Mouse (Mus musculus): Measurements from ENCODE around the gene Stx8.

The Stx8 gene

DNA sequence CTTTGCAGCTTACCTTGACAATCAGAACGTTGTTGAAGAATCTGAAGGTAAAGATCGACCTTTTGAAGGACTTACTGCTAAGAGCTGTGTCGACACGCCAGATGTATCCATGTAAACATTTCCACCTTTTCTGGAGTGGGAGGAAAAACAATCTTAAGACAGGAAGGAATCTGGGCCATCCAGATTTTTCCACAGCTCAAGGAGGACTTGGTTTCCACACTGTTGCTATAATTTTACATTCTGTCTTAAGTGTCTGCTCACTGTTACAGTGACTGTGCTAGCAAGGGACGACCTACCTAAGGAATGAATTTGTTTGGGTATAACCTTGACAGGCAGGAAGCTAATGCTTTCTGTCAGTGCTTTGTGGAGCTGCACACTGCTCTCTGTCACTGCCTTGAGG lies 7.2 kb downstream of the Stx8 start:
- no peak for DNase-seq (ENCODE audit: low read depth in 1 of 2, low spot score in 2 of 2)

DNA sequence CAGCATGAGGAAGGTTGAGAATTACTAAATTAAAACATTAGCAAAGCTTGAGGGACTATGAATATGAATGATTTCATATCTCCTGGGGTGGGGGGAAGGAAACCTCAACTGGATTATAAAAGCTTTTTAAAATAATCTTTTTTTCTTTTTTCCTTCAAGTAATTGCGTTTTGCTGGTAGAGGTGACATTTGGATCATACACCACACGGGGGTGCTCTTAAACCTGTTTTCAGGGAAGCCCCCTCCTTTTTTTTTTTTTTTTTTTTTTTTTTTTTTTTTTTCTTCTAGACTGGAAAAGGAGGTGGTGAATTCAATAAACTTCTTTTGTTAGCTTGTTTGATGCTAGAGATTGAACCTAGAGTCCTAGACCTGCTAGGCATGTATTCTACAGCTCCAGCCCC lies 9.3 kb downstream of the Stx8 start:
- DNase-seq (ENCODE audit: low read depth in 1 of 2, low spot score in 2 of 2): no peak

DNA sequence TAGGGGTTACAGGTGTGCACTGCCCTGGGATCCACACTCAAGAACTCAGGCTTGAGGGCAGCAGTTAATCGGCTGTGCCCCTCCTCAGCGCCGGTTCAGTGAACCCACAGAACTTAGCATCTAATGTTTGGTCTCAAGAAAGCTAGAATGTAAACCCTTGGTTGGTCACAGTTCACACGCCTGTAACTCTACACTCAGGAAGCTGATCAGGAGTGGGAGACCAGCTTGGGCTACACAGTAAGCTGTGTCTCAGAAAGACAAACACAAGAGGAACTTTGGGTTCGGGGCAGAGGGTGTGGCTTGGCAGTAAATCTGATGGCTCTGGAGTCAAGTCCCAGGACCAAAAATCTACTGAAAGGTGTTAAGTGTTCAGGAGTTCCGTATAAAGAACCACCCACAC lies 17.6 kb downstream of the Stx8 start:
- DNase-seq (ENCODE audit: low read depth in 1 of 2, low spot score in 2 of 2): no peak

DNA sequence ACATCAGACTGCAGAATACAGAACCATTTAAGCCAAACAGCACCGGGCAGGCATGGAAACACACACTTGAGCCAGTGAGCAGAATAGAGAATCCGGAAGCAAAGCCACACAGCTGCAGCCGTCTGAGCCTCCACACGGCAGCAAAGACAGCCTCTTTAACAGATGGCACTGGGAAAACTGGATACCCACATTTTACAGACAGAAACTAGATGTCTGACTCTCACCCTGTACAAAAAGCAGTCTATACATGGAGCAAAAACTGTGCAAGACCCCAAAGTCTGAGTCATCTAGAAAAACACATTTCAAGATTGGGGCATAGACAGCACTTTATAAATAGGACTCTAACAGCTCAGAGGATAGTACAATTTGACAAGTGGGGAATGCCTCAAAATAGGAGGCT lies 25.2 kb downstream of the Stx8 start:
- DNase-seq (ENCODE audit: low read depth in 1 of 2, low spot score in 2 of 2): no peak

DNA sequence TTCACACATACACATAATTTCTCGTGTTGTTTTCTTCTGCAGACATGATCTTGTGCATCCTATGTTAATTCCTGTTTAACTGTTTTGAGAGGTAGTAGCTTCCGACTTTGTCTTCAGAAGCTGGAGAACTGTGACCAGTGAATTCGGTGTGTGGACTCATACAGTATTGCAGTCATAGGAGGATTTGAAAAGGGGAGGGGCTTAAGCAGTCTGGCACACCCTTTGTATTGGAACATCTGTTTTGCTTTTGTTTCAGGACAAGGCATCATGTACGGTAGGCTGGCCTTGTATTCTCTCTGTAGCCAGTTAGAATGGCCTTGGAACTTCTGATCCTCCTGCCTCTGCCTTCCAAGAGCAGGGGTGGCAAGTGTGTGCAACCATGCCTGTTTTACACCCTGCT lies 30.0 kb downstream of the Stx8 start:
- no peak for DNase-seq (ENCODE audit: low read depth in 1 of 2, low spot score in 2 of 2)

DNA sequence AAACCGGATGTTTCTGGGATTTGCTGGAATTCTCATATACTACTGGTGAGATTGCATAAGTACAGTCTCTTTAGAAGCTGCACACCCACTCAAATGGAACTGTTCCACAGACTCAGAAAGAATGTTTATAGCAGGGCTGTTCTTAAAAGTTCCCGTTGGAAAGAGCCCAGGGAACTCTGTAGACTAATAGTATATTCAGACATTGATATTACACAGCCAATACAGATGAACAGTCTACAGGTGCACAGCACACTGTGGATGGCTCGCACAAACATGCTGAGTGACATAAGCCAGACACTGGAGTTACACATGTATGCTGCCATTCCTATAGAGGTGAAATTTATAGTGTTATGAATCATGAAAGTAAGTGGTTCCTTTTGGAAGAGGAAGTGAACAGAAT lies 32.9 kb downstream of the Stx8 start:
- no peak for DNase-seq (ENCODE audit: low read depth in 1 of 2, low spot score in 2 of 2)

DNA sequence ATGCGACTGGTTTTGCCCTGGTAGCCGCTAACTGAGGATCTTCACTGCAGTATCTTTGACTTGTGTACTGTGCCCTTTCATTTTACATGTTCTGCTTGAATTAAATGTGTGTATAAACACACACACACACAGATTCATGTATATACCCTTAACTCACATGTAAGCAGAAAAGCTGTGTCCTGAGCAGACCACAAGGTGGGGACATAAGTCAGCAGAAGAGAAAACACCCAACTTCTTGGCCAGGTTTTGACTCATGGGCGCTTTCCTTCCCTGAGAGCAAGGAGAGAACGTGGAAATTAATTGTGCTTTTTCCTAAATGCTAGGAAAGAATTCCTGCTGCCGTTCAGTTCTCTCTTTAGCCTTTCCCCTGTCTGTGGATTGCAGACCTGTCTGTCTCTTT lies 33.6 kb downstream of the Stx8 start:
- no peak for DNase-seq (ENCODE audit: low read depth in 1 of 2, low spot score in 2 of 2)

DNA sequence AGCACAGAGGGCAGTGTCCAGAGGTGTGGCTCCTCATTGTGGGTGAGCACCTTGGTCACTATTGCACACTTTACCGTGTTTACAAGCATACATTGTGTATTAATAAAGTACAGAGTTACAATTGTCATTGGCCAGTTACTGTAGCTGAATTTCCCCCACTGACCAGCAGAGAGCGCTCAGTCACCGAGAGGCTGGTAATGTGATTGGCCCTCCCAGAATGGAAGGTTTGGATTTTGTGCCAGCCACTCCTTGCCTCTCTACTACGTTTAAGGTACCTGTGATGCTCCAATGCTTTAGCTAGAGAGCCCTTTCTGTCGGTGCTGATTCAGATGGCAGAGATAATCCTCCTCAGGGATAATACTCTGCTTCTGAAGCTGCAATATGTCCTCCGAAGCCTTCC lies 38.2 kb downstream of the Stx8 start:
- DNase-seq (ENCODE audit: low read depth in 1 of 2, low spot score in 2 of 2): peak in 1 of 2 experiments; percentile 8

DNA sequence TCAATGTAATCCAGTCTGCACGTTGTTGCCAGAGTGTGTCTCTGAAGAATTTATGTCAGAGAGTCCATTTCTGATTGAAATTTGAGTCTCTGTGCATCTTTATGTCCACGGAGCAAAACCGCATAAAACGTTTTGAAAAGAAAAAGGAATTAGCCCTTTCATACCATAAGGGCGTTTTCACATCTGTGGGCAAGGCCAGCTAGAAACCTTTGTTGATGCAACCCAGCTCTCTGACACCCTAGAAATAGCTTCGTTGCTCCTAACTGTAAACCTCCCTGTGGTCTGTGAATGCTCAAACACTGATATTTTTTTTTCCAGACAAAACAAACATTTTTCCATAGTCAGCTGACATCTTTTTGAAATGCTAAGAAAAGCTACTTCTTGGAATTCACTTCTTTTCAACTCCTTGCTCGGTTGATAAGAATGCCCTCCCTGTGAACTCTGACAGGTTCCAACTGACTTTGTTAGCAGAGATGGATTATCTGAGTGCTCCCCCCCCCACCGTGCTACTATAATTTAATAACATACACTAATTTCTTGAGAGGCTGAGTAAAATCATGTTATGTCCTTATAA lies 40.3 kb downstream of the Stx8 start:
- no peak for DNase-seq (ENCODE audit: low read depth in 1 of 2, low spot score in 2 of 2)

DNA sequence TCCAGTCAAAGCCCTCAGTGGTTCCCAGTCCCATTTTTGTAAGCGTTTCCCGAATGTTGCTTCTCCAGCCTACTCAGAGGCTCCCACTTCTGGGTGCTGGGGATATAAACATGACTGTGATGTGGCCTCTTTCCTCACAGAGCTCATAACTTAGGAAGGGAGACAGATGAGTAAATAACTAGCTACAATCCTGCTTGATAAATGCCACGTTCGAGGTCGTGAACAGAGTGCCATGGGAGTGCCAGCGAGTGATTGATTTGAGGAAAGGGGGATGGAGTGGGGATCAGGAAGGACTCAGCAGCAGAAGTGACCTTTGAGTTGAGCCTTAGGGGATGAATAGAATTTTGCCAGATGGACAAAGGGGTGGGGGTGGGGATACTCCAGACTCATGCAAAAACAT lies 41.7 kb downstream of the Stx8 start:
- DNase-seq (ENCODE audit: low read depth in 1 of 2, low spot score in 2 of 2): no peak

DNA sequence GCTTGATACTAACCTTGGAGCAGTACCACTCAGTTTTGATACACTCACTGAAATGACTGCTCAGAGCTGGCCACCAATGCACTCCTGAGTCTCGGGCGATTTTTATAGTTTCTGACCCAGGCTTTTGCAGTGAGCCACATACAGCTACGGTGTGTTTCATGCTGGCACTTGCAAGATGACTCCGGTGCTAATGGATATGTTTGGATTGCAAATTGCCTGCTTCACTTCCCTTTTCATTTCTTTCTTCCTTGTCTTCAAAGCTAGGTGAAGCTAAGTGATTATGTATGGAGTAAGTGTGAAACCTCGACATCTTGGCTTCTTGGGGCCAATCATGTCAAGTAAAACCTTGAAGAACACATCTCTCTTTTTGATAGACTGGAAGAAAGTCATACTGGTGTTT lies 43.4 kb downstream of the Stx8 start:
- no peak for DNase-seq (ENCODE audit: low read depth in 1 of 2, low spot score in 2 of 2)

DNA sequence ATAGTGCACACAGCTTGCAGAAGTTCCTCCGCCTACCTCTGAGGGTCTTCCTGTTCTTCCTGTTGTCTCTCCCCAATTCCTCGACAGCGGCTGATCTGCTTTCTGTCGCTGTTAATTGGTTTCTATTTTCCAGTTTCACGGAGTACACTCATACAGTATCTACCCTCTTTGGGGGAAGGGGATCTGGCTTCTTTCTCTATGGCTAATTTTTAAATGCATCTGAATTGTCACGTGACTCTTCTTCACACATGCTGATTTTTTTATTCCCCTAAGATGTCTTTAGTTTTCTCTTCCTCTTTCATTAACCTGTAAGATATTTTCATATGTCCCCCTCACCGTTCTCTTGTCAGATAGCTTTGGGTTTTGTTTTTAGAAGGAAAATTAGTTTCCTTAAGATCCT lies 46.2 kb downstream of the Stx8 start:
- DNase-seq (ENCODE audit: low read depth in 1 of 2, low spot score in 2 of 2): no peak

DNA sequence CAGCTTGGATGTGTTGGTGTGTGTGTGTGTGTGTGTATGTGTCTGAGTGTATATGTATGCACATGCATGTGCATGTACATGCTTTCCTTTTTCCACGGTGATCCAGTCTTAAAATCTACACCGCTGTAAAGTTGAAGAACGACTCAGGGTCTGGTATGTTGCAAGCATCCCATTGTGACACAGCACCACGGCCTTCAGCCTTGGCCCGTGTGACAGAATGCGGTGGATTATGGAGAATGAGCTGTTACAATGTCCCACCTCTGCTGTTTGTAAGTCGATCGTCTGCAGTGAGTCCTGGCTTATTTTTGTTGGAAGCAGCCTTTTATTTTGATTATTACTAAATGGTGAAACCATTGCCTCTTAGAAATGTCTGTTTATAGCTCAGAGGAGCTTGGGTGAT lies 52.2 kb downstream of the Stx8 start:
- DNase-seq (ENCODE audit: low read depth in 1 of 2, low spot score in 2 of 2): no peak

DNA sequence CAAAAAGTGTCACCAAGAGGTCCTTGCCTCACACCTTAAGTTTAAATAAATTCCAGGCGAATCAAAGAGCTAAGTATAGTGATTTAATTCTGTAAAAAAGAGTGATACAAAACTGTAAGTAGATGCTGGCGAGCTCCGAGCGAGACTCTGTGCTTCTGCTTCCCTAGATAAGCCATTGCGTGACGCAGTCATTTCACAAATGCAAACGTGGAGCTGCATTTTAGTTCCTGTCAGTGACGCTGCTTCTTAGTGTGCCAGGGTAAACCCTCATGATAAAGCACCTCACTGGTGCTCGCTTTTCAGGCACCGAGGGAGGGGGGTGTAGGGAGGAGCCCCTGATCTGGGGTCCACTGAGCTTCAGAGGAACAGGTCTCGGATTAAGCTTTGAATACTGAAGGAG lies 53.2 kb downstream of the Stx8 start:
- no peak for DNase-seq (ENCODE audit: low read depth in 1 of 2, low spot score in 2 of 2)

DNA sequence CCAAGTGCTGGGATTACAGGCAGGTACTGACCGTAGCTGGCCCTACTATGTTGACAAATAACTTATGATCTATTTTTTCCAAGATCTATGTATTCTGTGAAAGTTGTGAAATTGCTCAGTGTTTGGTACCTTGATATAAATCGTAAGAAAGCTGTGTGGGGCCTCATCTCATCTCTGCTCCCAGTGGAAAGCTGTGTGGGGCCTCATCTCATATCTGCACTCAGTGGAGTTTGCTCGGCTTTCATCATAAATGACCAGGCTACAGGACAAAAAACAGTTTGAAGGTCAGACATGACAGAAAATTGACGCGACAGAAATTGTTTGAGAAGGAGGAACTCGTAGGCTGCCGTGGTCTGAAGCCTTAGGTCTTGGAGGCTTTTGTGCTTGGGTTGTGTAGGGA lies 56.0 kb downstream of the Stx8 start:
- DNase-seq (ENCODE audit: low read depth in 1 of 2, low spot score in 2 of 2): no peak

DNA sequence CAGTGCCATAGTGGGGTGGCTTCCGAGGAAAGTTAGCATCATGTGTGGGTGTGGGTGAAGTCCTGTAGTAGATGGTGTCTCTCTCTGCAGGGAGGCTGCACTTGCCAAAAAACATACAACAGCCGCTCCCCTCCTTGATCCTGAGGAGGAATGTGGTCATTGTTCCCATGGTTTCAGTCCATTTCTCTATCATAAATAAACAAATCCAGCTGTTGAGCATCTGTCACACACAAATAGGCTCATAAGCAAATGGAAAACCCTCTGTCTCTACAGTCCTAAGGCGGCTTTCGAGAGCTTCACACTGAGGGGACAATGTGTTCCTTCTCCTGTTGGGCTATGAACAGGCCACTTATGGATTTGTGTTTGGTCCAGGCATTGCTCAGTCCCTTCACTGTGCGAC lies 56.9 kb downstream of the Stx8 start:
- no peak for DNase-seq (ENCODE audit: low read depth in 1 of 2, low spot score in 2 of 2)

DNA sequence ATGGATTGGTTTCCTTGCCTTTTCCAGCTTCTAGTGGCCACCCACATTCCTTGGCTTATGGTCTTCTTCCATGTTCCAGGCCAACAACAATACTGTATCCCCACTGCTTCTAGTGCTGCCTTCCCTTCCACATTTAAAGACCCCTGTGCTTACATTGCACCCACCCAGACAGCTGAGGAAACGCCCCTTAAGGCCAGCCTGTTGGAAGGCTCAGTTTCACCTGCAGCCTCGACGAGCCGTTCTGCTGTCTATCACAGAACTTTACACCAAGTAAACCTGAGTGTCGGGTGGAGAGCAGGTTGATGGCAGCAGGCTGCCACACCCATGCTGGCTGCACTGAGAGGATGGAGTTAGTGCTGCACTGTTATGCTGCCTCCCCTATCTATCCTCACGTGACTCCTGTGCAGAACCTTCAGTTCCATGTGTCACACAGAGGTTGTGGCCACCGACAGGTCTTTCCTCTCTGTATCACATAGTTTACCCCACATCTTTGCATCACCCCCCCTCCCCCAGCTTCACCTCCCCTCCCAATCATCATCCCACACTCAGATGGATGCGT lies 57.9 kb downstream of the Stx8 start:
- no peak for DNase-seq (ENCODE audit: low read depth in 1 of 2, low spot score in 2 of 2)

DNA sequence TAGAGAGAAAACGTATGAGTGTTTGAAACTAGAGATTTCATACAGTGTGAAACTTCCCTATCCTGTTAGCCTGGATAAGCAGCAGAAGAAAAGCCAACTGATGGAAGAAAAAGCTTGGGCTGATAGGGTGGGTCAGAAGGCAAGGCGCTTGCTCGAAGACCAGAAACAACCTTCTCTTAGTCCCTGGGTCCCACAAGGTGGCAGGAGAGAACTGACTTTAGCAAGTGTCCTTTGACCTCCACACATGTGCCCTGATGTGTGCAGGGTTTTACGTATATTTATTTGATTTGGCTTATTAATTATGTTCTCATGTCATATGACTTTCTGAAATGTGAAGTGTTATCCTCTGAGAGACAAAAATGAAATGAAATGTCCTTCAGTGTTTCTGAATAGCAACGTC lies 60.6 kb downstream of the Stx8 start:
- no peak for DNase-seq (ENCODE audit: low read depth in 1 of 2, low spot score in 2 of 2)

DNA sequence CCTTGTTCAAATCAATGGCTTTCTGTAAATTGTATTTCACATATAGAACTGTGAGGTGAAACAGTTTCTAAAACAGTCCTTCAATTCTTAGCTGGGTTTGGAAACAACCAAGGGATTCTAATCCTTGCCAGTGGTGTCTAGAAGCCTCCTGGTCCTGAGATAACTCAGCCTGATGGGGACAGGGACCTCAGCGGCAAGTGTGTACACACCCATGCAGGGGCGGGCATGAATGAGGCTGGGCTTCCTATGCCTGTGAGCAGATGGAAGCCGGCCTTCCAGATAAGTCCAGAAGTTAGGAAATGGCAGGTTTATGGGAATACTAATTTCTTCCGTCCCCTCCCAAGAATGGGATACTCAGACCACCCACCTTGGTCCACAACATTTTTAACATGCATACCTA lies 63.1 kb downstream of the Stx8 start:
- no peak for DNase-seq (ENCODE audit: low read depth in 1 of 2, low spot score in 2 of 2)

DNA sequence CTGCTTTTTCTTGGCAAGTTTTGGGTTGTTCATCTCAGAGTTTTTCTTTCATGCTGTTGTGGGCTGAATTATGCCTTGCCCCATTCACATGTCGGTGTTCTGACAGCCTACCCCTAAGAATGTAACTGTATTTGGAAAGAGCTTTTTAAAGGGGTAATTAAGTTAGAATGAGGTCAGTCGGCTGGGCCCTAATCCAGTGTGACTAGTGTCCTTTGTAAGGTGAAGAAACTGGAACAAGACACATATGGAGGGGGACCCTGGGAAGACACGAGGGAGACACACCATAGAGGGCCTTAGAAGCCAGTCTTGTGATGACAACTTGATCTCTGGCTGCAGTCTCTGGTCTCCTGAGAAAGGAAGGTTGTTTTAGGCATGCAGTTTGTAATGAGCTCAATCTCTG lies 63.9 kb downstream of the Stx8 start:
- DNase-seq (ENCODE audit: low read depth in 1 of 2, low spot score in 2 of 2): no peak

DNA sequence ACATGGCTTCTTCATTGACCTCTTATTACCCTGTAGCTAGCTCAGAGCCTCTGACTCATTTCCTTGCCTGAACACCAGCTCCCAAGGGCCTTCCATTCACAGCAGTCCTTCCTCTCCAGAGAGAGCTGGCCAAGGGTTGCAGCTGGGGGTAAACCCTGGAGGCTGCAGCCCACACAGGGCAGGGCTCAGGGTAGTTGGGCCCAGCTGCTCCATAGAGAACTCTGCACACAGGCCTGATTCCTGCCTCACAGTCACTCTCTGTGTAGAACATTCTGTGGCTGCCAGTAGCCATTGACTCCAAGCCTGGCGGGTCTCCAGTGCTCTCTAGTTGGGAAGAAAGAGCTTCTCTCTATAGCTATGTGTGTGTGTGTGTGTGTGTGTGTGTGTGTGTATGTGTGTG lies 64.8 kb downstream of the Stx8 start:
- no peak for DNase-seq (ENCODE audit: low read depth in 1 of 2, low spot score in 2 of 2)

DNA sequence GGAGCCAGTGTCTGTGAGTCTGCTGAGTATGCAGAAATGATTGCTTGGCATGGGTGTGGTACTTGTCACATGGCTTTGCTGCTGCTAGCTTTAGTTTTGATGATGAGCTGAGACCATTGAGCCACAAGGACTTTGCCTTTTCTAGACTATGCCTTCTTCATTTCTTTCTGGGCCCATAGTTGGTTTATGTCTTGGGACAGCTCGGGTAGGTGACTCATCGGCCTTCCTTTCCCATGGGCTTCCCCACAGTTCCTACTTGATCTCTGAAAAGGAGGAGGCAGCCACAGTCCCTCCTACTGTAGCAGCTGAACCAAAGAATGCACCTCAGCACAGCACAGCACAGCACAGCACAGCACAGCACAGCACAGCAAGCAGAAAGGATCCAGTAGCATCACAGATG lies 66.5 kb downstream of the Stx8 start:
- no peak for DNase-seq (ENCODE audit: low read depth in 1 of 2, low spot score in 2 of 2)

DNA sequence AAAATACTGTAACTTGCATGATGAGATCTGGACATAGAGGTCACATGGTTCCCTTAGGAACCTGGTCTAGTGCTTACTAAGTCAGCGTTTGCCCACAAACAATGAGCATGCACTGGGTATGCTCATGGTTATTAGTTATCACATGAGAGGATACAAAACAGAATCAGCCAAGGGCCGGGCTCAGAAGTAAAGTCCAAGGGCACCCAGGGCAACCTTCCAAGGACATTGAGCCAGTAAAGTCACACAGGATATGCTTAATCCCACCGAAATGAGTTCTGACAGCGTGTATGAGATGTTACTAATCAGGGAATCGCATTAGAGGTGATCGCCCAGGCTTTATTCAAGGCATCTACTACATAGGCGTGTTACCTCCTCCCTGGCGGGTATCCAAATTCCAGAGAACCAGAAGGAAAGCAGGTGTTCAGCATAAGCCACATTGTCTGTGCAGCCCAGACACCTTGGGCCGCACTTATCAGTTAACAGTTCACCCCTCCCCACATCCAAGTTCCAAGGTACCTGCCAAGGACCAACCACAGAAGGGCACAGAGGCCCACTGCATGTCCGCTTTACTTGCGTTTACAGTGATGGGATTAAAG lies 67.4 kb downstream of the Stx8 start:
- DNase-seq (ENCODE audit: low read depth in 1 of 2, low spot score in 2 of 2): no peak
